Mouse (Mus musculus) left cerebral cortex, postnatal 36 days (tissue): Measurements from ENCODE around the gene Olfr1280. TPM values are rescaled to one million over a fixed set of nuclear protein-coding genes. Genes with fewer than 3 reads are reported as not detected.
"Not testable (repeated sequence)": the region's sequence is repeated elsewhere in the genome, so short reads cannot be mapped to it uniquely, and the experiment has no call there.

ENCODE experiments used
- DNase-seq, 2 experiments: peaks; one replicate each; pipeline ENCODE4 v3.0.0; 2021 to 2022; ENCODE audit warnings: low spot score in 2 of 2, mixed read lengths in 1 of 2
- intact Hi-C: fragments of 180-260 bp; cut with DNase I; formaldehyde crosslinking; loops from one replicate; pipeline ENCODE4 v1.15.1; 2025
- total RNA-seq, 2 experiments: library from RNA; stranded (reverse); gene quantifications; 2 replicates each; pipeline ENCODE4 v1.2.3; 2021

The Olfr1280 gene
- not detected for total RNA-seq

GRCm38 (mm10) chr2:111313717-111314116 lies at the start of gene Olfr1280:
TSS of gene Olfr1280 (plus strand) at chr2:111314017.
- intact Hi-C loops = no loop called here
- no peak for DNase-seq

- no peak for DNase-seq
- intact Hi-C loops = no loop called here
Observed at GRCm38 (mm10) chr2:111274006-111274405, 39.8 kb upstream of the Olfr1280 start, which contains the start of gene Olfr1277. TSS of gene Olfr1277 (minus strand) at chr2:111274106.

- no peak for DNase-seq
- intact Hi-C loops = no loop called here
Observed at GRCm38 (mm10) chr2:111289836-111290235, 24.0 kb upstream of the Olfr1280 start, which contains the start of gene Olfr1278. TSS of gene Olfr1278 (plus strand) at chr2:111290136.

GRCm38 (mm10) chr2:111298541-111298940 lies 15.3 kb upstream of the Olfr1280 start:
- intact Hi-C loops = no loop called here
- DNase-seq = no peak

- intact Hi-C loops = no loop called here
Observed at GRCm38 (mm10) chr2:111300374-111300773, 13.4 kb upstream of the Olfr1280 start, which contains the start of gene Olfr1279. TSS of gene Olfr1279 (plus strand) at chr2:111300635.

GRCm38 (mm10) chr2:111326220-111326619 lies 12.4 kb downstream of the Olfr1280 start, which contains the start of gene Olfr1281:
TSS of gene Olfr1281 (plus strand) at chr2:111326520.
- no peak for DNase-seq
- intact Hi-C loops = no loop called here

More at GRCm38 (mm10) chr2:111300374-111300773, 13.4 kb upstream of the Olfr1280 start, which contains the start of gene Olfr1279:
- no peak for DNase-seq

GRCm38 (mm10) chr2:111333721-111334120 lies 19.9 kb downstream of the Olfr1280 start:
- DNase-seq = not testable (repeated sequence)

GRCm38 (mm10) chr2:111335976-111336375 lies 22.2 kb downstream of the Olfr1280 start, which contains the start of gene Olfr1282:
TSS of gene Olfr1282 (minus strand) at chr2:111336076.
- no peak for DNase-seq
- intact Hi-C loops = no loop called here

More at GRCm38 (mm10) chr2:111333721-111334120, 19.9 kb downstream of the Olfr1280 start:
- intact Hi-C loops = not testable (repeated sequence)

GRCm38 (mm10) chr2:111366490-111366889 lies 52.7 kb downstream of the Olfr1280 start, which contains the start of gene Olfr1283:
TSS of gene Olfr1283 (plus strand) at chr2:111366790.
- no peak for DNase-seq

GRCm38 (mm10) chr2:111375222-111375621 lies 61.4 kb downstream of the Olfr1280 start, which contains the start of gene Olfr1284:
TSS of gene Olfr1284 (plus strand) at chr2:111375522.
- DNase-seq = no peak
- intact Hi-C loops = no loop called here

More at GRCm38 (mm10) chr2:111366490-111366889, 52.7 kb downstream of the Olfr1280 start, which contains the start of gene Olfr1283:
- intact Hi-C loops = no loop called here

Other genes with a start within 250 kb of the Olfr1280 start
- not detected for gene Gm13941, start 208.0 kb upstream of the Olfr1280 start, total RNA-seq
- gene Gm15130, start 161.1 kb upstream of the Olfr1280 start, total RNA-seq = not detected
- gene 4930430A15Rik, start 84.4 kb upstream of the Olfr1280 start, total RNA-seq = not detected
- gene Olfr1275, start 78.7 kb upstream of the Olfr1280 start, total RNA-seq = not detected
- gene Olfr1276, start 59.5 kb upstream of the Olfr1280 start, total RNA-seq = not detected
- gene Olfr1277, start 39.9 kb upstream of the Olfr1280 start, total RNA-seq = not detected
- not detected for gene Olfr1278, start 23.9 kb upstream of the Olfr1280 start, total RNA-seq
- not detected for gene Olfr1279, start 13.4 kb upstream of the Olfr1280 start, total RNA-seq
- gene Olfr1281, start 12.5 kb downstream of the Olfr1280 start, total RNA-seq = not detected
- not detected for gene Olfr1282, start 22.1 kb downstream of the Olfr1280 start, total RNA-seq
- not detected for gene Olfr1283, start 52.8 kb downstream of the Olfr1280 start, total RNA-seq
- not detected for gene Olfr1284, start 61.5 kb downstream of the Olfr1280 start, total RNA-seq
- gene Olfr1286, start 109.1 kb downstream of the Olfr1280 start, total RNA-seq = not detected
- gene Olfr1287, start 135.1 kb downstream of the Olfr1280 start, total RNA-seq = not detected
- not detected for gene Olfr1288, start 160.1 kb downstream of the Olfr1280 start, total RNA-seq
- gene Olfr1289, start 166.8 kb downstream of the Olfr1280 start, total RNA-seq = not detected
- gene Olfr1290, start 179.8 kb downstream of the Olfr1280 start, total RNA-seq = not detected
- not detected for gene Olfr1291-ps1, start 183.2 kb downstream of the Olfr1280 start, total RNA-seq
- gene Olfr1293-ps, start 211.2 kb downstream of the Olfr1280 start, total RNA-seq = not detected
- not detected for gene Olfr1294, start 226.3 kb downstream of the Olfr1280 start, total RNA-seq